Mouse (Mus musculus) E14TG2a.4 (cell line): ENCODE results near the gene Lrrn3.

Experiments
- H3K27me3 ChIP-seq: 2 replicates; pipeline ENCODE4 v1.6.1; 2014; ENCODE audit warnings: low read length, control low read depth; ENCODE audit not compliant: insufficient read depth
- H3K36me3 ChIP-seq: 2 replicates; pipeline ENCODE4 v1.6.1; 2014; ENCODE audit warnings: low read length, control low read depth; ENCODE audit not compliant: insufficient read depth
- H3K4me1 ChIP-seq: replicated peaks from 2 replicates; pipeline ENCODE4 v1.6.1; 2014; ENCODE audit warnings: low read depth, low read length, control low read depth
- H3K4me3 ChIP-seq: replicated peaks from 2 replicates; pipeline ENCODE4 v1.5.1; 2014; ENCODE audit warnings: mild to moderate bottlenecking, low read length
- H3K9me3 ChIP-seq: 2 replicates; pipeline ENCODE4 v1.6.1; 2014; ENCODE audit warnings: low read length, control low read depth
- CTCF ChIP-seq: conservative IDR thresholded peaks from 2 replicates; pipeline ENCODE4 v1.5.1; 2014; ENCODE audit warnings: low read length
- NANOG ChIP-seq: IDR thresholded peaks from 2 replicates; pipeline ENCODE4 v1.6.1; 2014; ENCODE audit warnings: borderline replicate concordance, low read length, mixed read lengths
- POU5F1 ChIP-seq: IDR thresholded peaks from 2 replicates; pipeline ENCODE4 v1.6.1; 2014; ENCODE audit warnings: low read length, borderline replicate concordance

Lrrn3 gene

DNA sequence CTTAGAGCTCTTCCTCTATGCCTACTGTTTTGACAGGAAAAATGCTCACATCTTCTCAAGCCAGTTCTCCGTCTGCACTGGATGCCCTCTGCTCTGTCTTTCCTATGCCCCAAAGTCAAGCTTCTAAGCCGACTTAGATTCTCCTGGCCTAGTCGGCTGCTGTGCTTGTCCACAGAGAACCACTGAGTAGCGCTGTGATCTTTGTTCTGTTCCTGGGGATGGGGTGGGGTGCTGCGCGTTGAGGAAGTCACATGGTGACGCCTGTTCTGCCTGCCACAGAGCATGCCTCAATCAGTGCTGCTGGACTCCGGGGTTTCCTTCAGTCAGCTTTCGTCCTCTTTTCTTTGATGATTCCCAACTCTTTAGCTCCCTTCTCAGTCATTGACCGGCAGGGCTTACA lies 8.4 kb upstream of the Lrrn3 start:
- Histone ChIP-seq H3K4me3 (no peak overlapping the region), H3K27me3 (no peaks in the 10 kb centered on the region), H3K9me3 (no peaks in the 10 kb centered on the region), H3K4me1 (0 out of 2 replicates have a peak, but pooled peaks cover 9% of the 10 kb centered on the region), H3K36me3 (no peaks in the 10 kb centered on the region)
- TF ChIP-seq CTCF (0 out of 2 replicates have a peak, but pooled peaks have one; percentile 8), POU5F1 (no peak)

DNA sequence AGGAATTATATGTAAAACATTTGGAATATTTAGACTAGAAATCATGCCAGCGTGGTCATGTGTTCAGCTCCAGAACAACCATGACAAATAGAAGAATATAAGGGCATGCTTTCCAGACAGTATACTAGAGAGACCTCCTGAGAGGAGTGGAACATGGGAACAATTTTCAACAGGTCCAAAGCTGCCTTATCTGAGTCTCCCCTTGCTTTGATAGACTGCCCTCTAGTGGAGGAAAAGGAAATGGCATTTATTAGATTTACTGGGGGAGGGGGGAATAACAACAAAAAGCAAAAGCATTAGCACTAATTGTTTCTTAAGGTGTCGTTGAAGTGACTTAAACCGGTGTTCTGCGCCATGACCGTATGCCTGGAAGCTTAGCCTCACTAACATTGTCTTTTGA lies 774 bp upstream of the Lrrn3 start:
- TF ChIP-seq NANOG (no peak), POU5F1 (no peak), CTCF (peak; percentile 94)
- peaks cover 19% of the 10 kb centered on the region for H3K4me1 ChIP-seq
- H3K9me3 ChIP-seq, result no peaks in the 10 kb centered on the region
- no peaks in the 10 kb centered on the region for H3K36me3 ChIP-seq
- H3K4me3 ChIP-seq, result no peak overlapping the region
- peaks cover 3% of the 10 kb centered on the region; the same call in 1 of the 2 replicates for H3K27me3 ChIP-seq

DNA sequence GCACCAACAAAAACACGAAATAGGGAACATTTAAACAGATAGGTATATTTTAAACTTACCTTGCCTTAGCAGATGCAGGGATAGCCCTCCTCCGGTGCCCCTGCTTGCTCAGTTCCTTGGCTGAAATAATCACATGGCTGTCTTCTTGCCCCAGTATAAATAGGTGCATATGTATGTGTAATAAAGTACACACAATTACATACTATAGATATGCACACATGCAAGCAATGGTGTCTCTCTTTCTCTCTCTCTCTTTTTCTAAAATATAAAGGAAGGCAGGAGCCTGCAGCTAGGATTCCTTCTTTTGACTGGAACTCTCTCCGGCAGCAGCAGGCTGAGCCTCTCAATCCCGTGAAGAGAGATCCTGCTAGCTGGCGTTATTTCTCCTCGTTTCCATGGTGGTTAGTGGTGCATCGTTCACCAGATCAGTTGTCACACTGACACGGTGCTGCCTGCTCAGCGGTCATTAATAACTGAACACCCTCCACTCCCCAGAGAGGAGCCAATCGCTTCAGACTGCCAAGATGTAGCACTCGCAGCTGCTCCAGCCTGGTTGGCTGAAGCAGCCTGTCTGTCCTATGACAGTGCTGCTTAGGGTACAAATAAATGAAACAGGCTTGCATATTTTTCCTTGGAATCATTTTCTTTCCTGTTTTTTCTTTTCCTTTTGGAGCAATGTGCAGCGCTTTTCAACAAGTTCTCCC lies 567 bp downstream of the Lrrn3 start:
- TF ChIP-seq NANOG (no peak), CTCF (no peak), POU5F1 (no peak)
- Histone ChIP-seq H3K27me3 (peaks cover 3% of the 10 kb centered on the region; the same call in 1 of the 2 replicates), H3K36me3 (no peaks in the 10 kb centered on the region)

DNA sequence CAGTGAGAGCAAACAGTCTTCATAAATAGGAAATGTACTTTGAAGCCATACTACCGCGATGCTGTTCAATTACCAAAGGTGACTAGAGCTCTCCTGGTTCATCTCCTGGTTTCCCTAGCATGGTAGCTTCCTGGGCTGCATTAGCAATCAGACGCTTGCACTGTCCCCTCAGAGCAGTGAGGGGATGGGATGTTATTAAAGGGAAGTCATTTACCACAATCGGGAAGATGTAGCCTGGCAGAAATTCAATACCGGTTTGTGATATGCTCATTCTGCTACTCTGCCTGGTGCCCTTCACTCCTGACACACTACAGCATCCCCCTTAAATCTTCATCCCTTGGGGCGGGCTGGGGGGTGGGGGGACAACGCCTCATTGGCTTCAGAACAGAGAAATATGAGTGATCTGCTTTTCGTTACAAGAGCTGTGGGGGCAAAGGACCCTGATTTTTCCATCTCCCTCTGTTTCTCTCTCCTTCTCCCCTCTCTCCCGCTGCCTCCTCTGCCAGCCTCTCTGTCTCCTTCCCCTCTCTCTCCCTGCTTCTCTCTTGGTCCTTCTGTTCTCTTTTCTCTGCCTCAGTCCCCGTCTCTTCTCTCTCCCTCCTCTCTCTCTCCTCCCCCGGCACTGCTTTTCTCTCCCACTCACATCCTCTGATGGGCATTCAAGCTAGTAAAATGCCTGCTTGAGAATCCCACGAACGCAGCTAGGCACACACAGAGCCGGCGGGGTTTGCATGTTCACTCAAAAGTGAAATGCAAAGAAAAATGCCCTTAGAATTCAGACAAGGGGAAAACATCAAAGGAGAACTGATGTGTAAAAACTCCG lies 1.3 kb downstream of the Lrrn3 start:
- no peaks in the 10 kb centered on the region for H3K9me3 ChIP-seq
- no peaks in the 10 kb centered on the region for H3K36me3 ChIP-seq
- peaks cover 3% of the 10 kb centered on the region; the same call in 1 of the 2 replicates for H3K27me3 ChIP-seq
- TF ChIP-seq POU5F1, result no peak
- H3K4me3 ChIP-seq, result peak overlapping the region; percentile 4; the same call in 1 of the 2 replicates
- H3K4me1 ChIP-seq, result peaks cover 19% of the 10 kb centered on the region

More for the DNA sequence above, 567 bp downstream of the Lrrn3 start:
- no peaks in the 10 kb centered on the region for H3K9me3 ChIP-seq
- H3K4me3 ChIP-seq, result peak overlapping the region; percentile 4; the same call in 1 of the 2 replicates
- peaks cover 19% of the 10 kb centered on the region for H3K4me1 ChIP-seq

DNA sequence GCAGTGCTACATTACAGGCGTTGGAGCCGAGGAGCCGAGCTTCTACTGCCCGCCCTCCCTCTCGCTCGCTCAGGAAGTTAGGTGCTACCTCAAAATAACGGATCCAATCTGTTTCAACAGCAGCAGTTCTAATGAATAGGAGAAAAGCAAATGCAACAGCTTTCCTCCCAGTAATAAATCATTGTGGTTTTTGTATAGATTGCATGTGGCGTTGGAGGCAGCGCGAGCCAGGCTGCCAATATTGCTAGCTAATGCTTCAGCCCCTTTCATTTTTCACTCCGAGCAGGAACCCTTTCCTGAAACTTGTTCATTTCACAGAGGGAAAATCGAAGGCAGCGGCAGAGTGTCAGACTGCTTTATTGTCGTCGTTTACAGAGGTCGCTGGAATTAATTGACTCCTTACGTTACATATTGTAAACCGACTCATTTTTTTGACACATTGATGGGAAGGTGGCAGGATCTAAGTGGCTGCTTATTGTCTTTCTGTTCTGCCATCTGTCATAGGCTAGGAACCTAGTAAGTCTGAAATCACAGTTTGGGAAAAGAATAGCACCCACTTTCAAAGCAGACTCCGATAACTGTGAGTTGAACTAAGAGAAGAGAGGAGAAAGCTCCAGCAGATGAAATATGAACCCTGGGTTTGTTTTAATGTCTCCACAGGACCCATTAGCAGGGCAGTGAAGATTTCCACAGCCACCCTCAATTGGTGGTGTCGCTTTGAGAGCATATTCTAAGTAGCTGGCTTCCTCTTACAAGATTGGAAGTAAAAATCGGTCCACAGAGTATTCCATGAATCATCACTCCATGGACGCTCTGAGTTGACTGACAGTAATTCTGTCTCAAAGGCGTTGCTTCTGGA lies 2.4 kb downstream of the Lrrn3 start:
- TF ChIP-seq NANOG, result no peak
- TF ChIP-seq POU5F1, result no peak
- no peak for TF ChIP-seq CTCF
- Histone ChIP-seq H3K27me3 (peaks cover 3% of the 10 kb centered on the region; the same call in 1 of the 2 replicates), H3K36me3 (no peaks in the 10 kb centered on the region), H3K4me1 (peaks cover 19% of the 10 kb centered on the region), H3K4me3 (no peak overlapping the region), H3K9me3 (no peaks in the 10 kb centered on the region)

DNA sequence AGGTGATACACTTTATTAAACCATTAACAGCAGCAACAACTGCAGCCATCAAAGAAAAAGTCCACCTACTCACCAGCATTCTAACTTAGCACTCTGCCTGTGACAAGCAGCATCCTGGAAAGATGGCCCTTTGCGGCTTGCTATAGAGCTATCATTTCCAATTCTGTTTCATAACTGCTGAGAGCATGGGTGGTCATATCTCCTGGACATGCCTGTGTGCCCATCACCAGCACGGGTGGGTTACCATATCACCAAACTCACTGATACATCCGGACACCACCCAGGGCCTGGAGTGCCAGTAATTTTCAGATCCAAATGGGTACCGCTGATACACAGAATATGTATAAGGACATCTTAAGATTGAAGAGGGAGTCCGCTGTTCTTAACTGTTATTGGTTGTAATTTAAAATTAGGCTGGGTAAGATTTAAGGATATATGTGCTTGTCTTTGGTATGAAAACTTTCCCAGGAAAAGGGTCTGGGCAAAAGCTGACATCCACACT lies 3.1 kb downstream of the Lrrn3 start:
- H3K36me3 ChIP-seq, result no peaks in the 10 kb centered on the region
- no peaks in the 10 kb centered on the region for H3K9me3 ChIP-seq
- H3K4me3 ChIP-seq, result no peak overlapping the region
- H3K4me1 ChIP-seq, result peaks cover 19% of the 10 kb centered on the region
- no peak for TF ChIP-seq POU5F1
- no peak for TF ChIP-seq NANOG
- no peak for TF ChIP-seq CTCF
- peaks cover 3% of the 10 kb centered on the region; the same call in 1 of the 2 replicates for H3K27me3 ChIP-seq

DNA sequence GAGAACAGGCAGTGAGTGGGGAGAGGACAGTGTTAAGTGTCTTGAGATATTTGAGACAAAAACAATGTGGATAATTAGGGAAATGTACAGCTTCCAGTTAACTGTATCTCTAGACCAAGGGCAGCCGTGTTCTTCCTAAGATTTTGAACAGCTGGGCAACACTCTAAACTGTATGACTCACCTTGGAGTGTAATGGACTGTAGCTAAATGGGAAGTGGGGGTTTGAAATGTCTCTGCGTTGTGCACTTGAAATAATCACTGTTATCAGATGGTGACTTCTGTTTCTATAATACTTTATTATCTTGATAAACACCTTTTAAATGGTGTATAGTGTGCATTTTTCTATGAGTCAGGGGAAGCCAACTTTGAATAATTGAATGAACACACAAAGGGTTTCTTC lies 4.7 kb downstream of the Lrrn3 start:
- H3K4me3 ChIP-seq, result no peak overlapping the region
- TF ChIP-seq NANOG (no peak), POU5F1 (no peak), CTCF (no peak)
- peaks cover 19% of the 10 kb centered on the region for H3K4me1 ChIP-seq
- no peaks in the 10 kb centered on the region for H3K9me3 ChIP-seq
- no peaks in the 10 kb centered on the region for H3K36me3 ChIP-seq
- peaks cover 3% of the 10 kb centered on the region; the same call in 1 of the 2 replicates for H3K27me3 ChIP-seq
